Mouse (Mus musculus): Measurements from ENCODE around the gene Erich3. TPM values are rescaled to one million over a fixed set of nuclear protein-coding genes. Genes with fewer than 3 reads are reported as not detected.

Erich3 gene
- polyA plus RNA-seq, 1 experiment from 2014 or later, result 0.23 TPM

- Histone ChIP-seq H3K9me3 (ENCODE audit: control insufficient read depth, low read length) (no peaks in the 10 kb centered on the region), H3K27me3 (ENCODE audit: control insufficient read depth, insufficient read depth, low read length) (no peaks in the 10 kb centered on the region), H3K9ac (ENCODE audit: low read length) (no peak overlapping the region), H3K4me3 (ENCODE audit: control insufficient read depth in 1 of 2, insufficient read depth in 1 of 2, low read depth in 1 of 2, low read length in 2 of 2) (no peak overlapping the region), H3K4me1 (ENCODE audit: control insufficient read depth in 2 of 2, insufficient read depth in 2 of 2, low read length in 2 of 2) (no peaks in the 10 kb centered on the region), H3K4me2 (ENCODE audit: low read length) (no peak overlapping the region), H3K27ac (replicated peaks in 1 of 2; ENCODE audit: control insufficient read depth in 1 of 2, insufficient read depth in 1 of 2, low read depth in 2 of 2, low read length in 2 of 2) (no peak overlapping the region), H3K36me3 (ENCODE audit: control insufficient read depth, insufficient read depth, low read length) (no peaks in the 10 kb centered on the region)
- no peak for ATAC-seq (ENCODE audit: insufficient number of reproducible peaks, insufficient read depth, low FRiP score, low read depth)
- WGBS, result 44% methylated on average over 3 of the region's 3 CpGs
These were observed 90.8 kb downstream of the Erich3 start for GRCm38 (mm10) chr3:154754505-154754904.

- Histone ChIP-seq H3K9ac (ENCODE audit: low read length) (no peak overlapping the region), H3K4me1 (ENCODE audit: control insufficient read depth in 2 of 2, insufficient read depth in 2 of 2, low read length in 2 of 2) (no peaks in the 10 kb centered on the region), H3K9me3 (ENCODE audit: control insufficient read depth, low read length) (no peaks in the 10 kb centered on the region), H3K36me3 (ENCODE audit: control insufficient read depth, insufficient read depth, low read length) (no peaks in the 10 kb centered on the region), H3K4me3 (ENCODE audit: control insufficient read depth in 1 of 2, insufficient read depth in 1 of 2, low read depth in 1 of 2, low read length in 2 of 2) (no peak overlapping the region), H3K4me2 (ENCODE audit: low read length) (no peak overlapping the region), H3K27me3 (ENCODE audit: control insufficient read depth, insufficient read depth, low read length) (no peaks in the 10 kb centered on the region), H3K27ac (replicated peaks in 1 of 2; ENCODE audit: control insufficient read depth in 1 of 2, insufficient read depth in 1 of 2, low read depth in 2 of 2, low read length in 2 of 2) (no peak overlapping the region)
- no peak for ATAC-seq (ENCODE audit: insufficient number of reproducible peaks, insufficient read depth, low FRiP score, low read depth)
- 86% methylated on average over 3 of the region's 3 CpGs for whole genome bisulfite sequencing
These were observed 91.6 kb downstream of the Erich3 start for GRCm38 (mm10) chr3:154755225-154755624.

GRCm38 (mm10) chr3:154758089-154758488 lies 94.4 kb downstream of the Erich3 start:
- Histone ChIP-seq H3K4me2 (ENCODE audit: low read length) (no peak overlapping the region), H3K4me1 (ENCODE audit: control insufficient read depth in 2 of 2, insufficient read depth in 2 of 2, low read length in 2 of 2) (no peaks in the 10 kb centered on the region), H3K4me3 (ENCODE audit: control insufficient read depth in 1 of 2, insufficient read depth in 1 of 2, low read depth in 1 of 2, low read length in 2 of 2) (no peak overlapping the region), H3K36me3 (ENCODE audit: control insufficient read depth, insufficient read depth, low read length) (no peaks in the 10 kb centered on the region), H3K27me3 (ENCODE audit: control insufficient read depth, insufficient read depth, low read length) (no peaks in the 10 kb centered on the region), H3K9me3 (ENCODE audit: control insufficient read depth, low read length) (no peaks in the 10 kb centered on the region), H3K9ac (ENCODE audit: low read length) (no peak overlapping the region), H3K27ac (replicated peaks in 1 of 2; ENCODE audit: control insufficient read depth in 1 of 2, insufficient read depth in 1 of 2, low read depth in 2 of 2, low read length in 2 of 2) (no peak overlapping the region)
- 84% methylated on average over 3 of the region's 3 CpGs for WGBS
- ATAC-seq (ENCODE audit: insufficient number of reproducible peaks, insufficient read depth, low FRiP score, low read depth), result no peak

- Histone ChIP-seq H3K4me1 (ENCODE audit: control insufficient read depth in 2 of 2, insufficient read depth in 2 of 2, low read length in 2 of 2) (no peaks in the 10 kb centered on the region), H3K36me3 (ENCODE audit: control insufficient read depth, insufficient read depth, low read length) (no peaks in the 10 kb centered on the region), H3K27ac (replicated peaks in 1 of 2; ENCODE audit: control insufficient read depth in 1 of 2, insufficient read depth in 1 of 2, low read depth in 2 of 2, low read length in 2 of 2) (no peak overlapping the region), H3K9me3 (ENCODE audit: control insufficient read depth, low read length) (no peaks in the 10 kb centered on the region), H3K9ac (ENCODE audit: low read length) (no peak overlapping the region), H3K27me3 (ENCODE audit: control insufficient read depth, insufficient read depth, low read length) (no peaks in the 10 kb centered on the region), H3K4me2 (ENCODE audit: low read length) (no peak overlapping the region), H3K4me3 (ENCODE audit: control insufficient read depth in 1 of 2, insufficient read depth in 1 of 2, low read depth in 1 of 2, low read length in 2 of 2) (no peak overlapping the region)
- 80% methylated on average over 3 of the region's 3 CpGs for WGBS
- no peak for ATAC-seq (ENCODE audit: insufficient number of reproducible peaks, insufficient read depth, low FRiP score, low read depth)
These were observed 97.4 kb downstream of the Erich3 start for GRCm38 (mm10) chr3:154761108-154761507.

GRCm38 (mm10) chr3:154763374-154763773 lies 99.7 kb downstream of the Erich3 start:
- Histone ChIP-seq H3K4me1 (ENCODE audit: control insufficient read depth in 2 of 2, insufficient read depth in 2 of 2, low read length in 2 of 2) (no peaks in the 10 kb centered on the region), H3K4me2 (ENCODE audit: low read length) (no peak overlapping the region), H3K36me3 (ENCODE audit: control insufficient read depth, insufficient read depth, low read length) (no peaks in the 10 kb centered on the region), H3K27ac (replicated peaks in 1 of 2; ENCODE audit: control insufficient read depth in 1 of 2, insufficient read depth in 1 of 2, low read depth in 2 of 2, low read length in 2 of 2) (no peak overlapping the region), H3K9ac (ENCODE audit: low read length) (no peak overlapping the region), H3K27me3 (ENCODE audit: control insufficient read depth, insufficient read depth, low read length) (no peaks in the 10 kb centered on the region), H3K4me3 (ENCODE audit: control insufficient read depth in 1 of 2, insufficient read depth in 1 of 2, low read depth in 1 of 2, low read length in 2 of 2) (no peak overlapping the region), H3K9me3 (ENCODE audit: control insufficient read depth, low read length) (no peaks in the 10 kb centered on the region)
- WGBS, result 54% methylated on average over 9 of the region's 9 CpGs
- no peak for ATAC-seq (ENCODE audit: insufficient number of reproducible peaks, insufficient read depth, low FRiP score, low read depth)

GRCm38 (mm10) chr3:154764115-154764514 lies 100.5 kb downstream of the Erich3 start:
- ATAC-seq (ENCODE audit: insufficient number of reproducible peaks, insufficient read depth, low FRiP score, low read depth), result no peak
- no peak overlapping the region for H3K9ac ChIP-seq (ENCODE audit: low read length)
- 73% methylated on average over 7 of the region's 7 CpGs for WGBS
- H3K4me2 ChIP-seq (ENCODE audit: low read length), result no peak overlapping the region
- no peak overlapping the region for H3K27ac ChIP-seq (replicated peaks in 1 of 2; ENCODE audit: control insufficient read depth in 1 of 2, insufficient read depth in 1 of 2, low read depth in 2 of 2, low read length in 2 of 2)
- H3K36me3 ChIP-seq (ENCODE audit: control insufficient read depth, insufficient read depth, low read length), result no peaks in the 10 kb centered on the region
- H3K9me3 ChIP-seq (ENCODE audit: control insufficient read depth, low read length), result no peaks in the 10 kb centered on the region
- H3K4me1 ChIP-seq (ENCODE audit: control insufficient read depth in 2 of 2, insufficient read depth in 2 of 2, low read length in 2 of 2), result no peaks in the 10 kb centered on the region
- H3K27me3 ChIP-seq (ENCODE audit: control insufficient read depth, insufficient read depth, low read length), result no peaks in the 10 kb centered on the region
- no peak overlapping the region for H3K4me3 ChIP-seq (ENCODE audit: control insufficient read depth in 1 of 2, insufficient read depth in 1 of 2, low read depth in 1 of 2, low read length in 2 of 2)

- Histone ChIP-seq H3K4me1 (ENCODE audit: control insufficient read depth in 2 of 2, insufficient read depth in 2 of 2, low read length in 2 of 2) (no peaks in the 10 kb centered on the region), H3K9ac (ENCODE audit: low read length) (no peak overlapping the region), H3K4me2 (ENCODE audit: low read length) (no peak overlapping the region), H3K4me3 (ENCODE audit: control insufficient read depth in 1 of 2, insufficient read depth in 1 of 2, low read depth in 1 of 2, low read length in 2 of 2) (no peak overlapping the region), H3K27ac (replicated peaks in 1 of 2; ENCODE audit: control insufficient read depth in 1 of 2, insufficient read depth in 1 of 2, low read depth in 2 of 2, low read length in 2 of 2) (no peak overlapping the region), H3K9me3 (ENCODE audit: control insufficient read depth, low read length) (no peaks in the 10 kb centered on the region), H3K27me3 (ENCODE audit: control insufficient read depth, insufficient read depth, low read length) (no peaks in the 10 kb centered on the region), H3K36me3 (ENCODE audit: control insufficient read depth, insufficient read depth, low read length) (no peaks in the 10 kb centered on the region)
- 84% methylated on average over 4 of the region's 4 CpGs for WGBS
- no peak for ATAC-seq (ENCODE audit: insufficient number of reproducible peaks, insufficient read depth, low FRiP score, low read depth)
These were observed 102.7 kb downstream of the Erich3 start for GRCm38 (mm10) chr3:154766321-154766720.

GRCm38 (mm10) chr3:154771651-154772050 lies 108.0 kb downstream of the Erich3 start:
- H3K36me3 ChIP-seq (ENCODE audit: control insufficient read depth, insufficient read depth, low read length), result no peaks in the 10 kb centered on the region
- no peak overlapping the region for H3K27ac ChIP-seq (replicated peaks in 1 of 2; ENCODE audit: control insufficient read depth in 1 of 2, insufficient read depth in 1 of 2, low read depth in 2 of 2, low read length in 2 of 2)
- H3K9ac ChIP-seq (ENCODE audit: low read length), result no peak overlapping the region
- H3K4me1 ChIP-seq (ENCODE audit: control insufficient read depth in 2 of 2, insufficient read depth in 2 of 2, low read length in 2 of 2), result 0 out of 4 replicates have a peak, but pooled peaks cover 0 to 2% of the 10 kb centered on the region in 2 experiments
- H3K9me3 ChIP-seq (ENCODE audit: control insufficient read depth, low read length), result no peaks in the 10 kb centered on the region
- no peak overlapping the region for H3K4me2 ChIP-seq (ENCODE audit: low read length)
- 82% methylated on average over 2 of the region's 2 CpGs for WGBS
- H3K27me3 ChIP-seq (ENCODE audit: control insufficient read depth, insufficient read depth, low read length), result no peaks in the 10 kb centered on the region
- no peak overlapping the region for H3K4me3 ChIP-seq (ENCODE audit: control insufficient read depth in 1 of 2, insufficient read depth in 1 of 2, low read depth in 1 of 2, low read length in 2 of 2)
- no peak for ATAC-seq (ENCODE audit: insufficient number of reproducible peaks, insufficient read depth, low FRiP score, low read depth)
